Mouse (Mus musculus) layer of hippocampus, adult 9-11 months (tissue): ENCODE results near the gene Myom1.

Experiments
- DNase-seq: peaks from one replicate; pipeline ENCODE4 v3.0.0; 2022

The Myom1 gene

DNA sequence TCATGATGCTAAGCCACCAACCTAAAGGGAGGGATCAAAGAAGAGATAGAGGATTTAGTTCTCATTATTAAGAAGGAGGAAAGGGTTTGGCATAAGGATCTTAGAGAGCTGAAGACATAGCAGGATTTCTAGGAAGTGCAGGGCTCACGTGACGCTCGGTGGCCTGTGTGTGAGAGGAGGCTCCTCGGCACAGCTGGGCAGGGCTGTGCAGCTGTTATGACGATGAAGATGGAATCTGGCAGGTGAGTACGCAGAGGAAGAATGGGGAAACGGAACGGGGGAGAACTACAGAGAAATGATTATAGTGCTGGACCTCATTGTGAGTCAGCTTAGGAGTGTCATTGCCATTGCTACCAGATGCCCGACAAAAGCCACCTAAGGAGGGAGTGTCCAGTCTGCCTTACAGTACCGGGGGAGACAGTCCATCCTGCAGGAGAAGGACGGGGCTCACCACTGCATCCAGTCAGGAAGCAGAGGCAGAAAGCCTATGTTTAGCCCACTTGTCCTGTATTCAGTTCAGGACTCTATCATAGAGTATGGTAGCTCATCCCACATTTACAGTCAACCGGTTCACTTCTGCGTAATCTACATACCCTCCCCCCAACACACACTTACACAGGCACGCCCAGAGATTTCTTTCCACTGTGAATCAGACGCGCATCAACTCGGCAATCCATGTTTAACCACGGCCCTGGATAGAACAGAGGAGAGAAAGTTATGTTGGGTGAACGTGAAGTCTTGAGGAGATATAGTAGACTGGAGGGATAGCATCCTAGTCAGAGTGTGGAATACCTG lies 142.1 kb downstream of the Myom1 start:
- DNase-seq, result no peak

- no peak for DNase-seq
Observed at GRCm38 (mm10) chr17:71145248-71145961, 143.0 kb downstream of the Myom1 start.

DNA sequence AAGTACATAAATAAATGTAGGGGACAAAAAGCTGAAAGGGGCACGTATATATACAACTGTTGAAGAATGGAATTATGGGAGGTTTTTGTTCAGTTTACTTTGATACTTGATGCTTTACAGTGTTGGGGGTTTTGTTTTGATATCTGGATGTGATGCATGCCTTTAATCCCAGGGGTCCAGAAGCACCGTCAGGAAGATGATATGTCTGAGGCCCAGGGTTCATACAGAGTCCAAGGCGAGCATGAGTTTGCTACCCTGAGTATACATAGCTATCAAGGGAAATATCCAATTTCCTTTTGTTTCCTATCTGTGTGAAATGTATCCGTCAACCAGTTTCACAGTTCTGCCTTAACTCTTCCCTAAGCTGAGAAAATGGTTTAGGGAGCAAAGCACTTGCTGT lies 150.9 kb downstream of the Myom1 start:
- DNase-seq, result no peak

DNA sequence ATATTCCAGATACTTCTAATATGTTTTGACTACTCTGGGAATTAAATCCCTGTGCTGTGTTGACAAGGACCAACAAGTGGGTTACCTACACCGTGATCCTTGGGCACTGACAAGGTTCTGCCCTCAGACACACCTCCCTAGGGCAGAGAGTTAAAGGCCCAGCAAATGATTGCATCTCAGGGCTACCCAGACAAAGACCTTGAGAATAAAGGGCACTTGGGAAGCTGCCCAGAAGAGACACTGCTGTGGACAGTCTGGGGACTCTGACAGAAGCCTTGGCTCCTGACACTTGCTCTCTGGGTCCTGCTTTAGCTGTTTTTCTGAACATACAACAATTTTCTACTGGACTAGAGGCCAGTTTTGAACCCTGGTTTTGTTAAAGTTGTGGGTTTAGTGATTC lies 152.8 kb downstream of the Myom1 start:
- no peak for DNase-seq

GRCm38 (mm10) chr17:71159152-71159567 lies 156.7 kb downstream of the Myom1 start:
- DNase-seq, result no peak

GRCm38 (mm10) chr17:71159720-71160119 lies 157.3 kb downstream of the Myom1 start:
- no peak for DNase-seq

DNA sequence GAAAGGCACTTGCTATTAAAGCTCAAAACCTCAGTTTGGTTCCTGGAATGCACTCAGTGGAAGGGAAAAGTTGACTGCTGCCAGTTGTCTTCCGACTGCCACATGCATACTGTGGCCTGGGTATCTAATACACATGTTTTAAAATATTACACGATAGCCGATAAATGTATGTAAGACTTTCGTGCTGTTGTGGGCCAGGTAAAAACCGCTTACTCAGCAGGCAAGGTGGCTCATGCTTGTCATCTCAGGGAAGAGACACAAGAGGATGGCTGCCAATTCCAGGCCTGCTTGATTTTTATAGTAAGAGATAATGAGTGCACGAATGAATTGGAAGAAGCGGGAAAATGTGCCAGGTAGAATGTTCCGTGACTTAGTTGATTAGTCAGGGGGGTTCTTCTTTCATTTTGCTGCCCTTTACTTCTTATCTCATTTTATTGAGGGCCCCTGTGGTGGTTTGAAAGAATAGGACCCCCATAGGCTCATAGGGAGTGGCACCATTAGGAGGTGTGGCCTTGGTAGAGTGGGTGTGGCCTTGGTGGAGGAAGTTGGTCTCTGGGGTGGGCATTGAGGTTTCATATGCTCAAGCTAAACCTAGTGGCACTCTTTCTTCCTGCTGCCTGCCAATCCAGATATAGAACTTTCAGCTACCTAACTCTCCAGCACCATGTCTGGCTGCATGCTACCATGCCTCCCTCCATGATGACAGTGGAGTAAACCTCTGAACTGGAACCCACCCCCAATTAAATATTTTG lies 158.0 kb downstream of the Myom1 start:
- DNase-seq, result no peak

- DNase-seq, result peak; percentile 87
Observed at GRCm38 (mm10) chr17:71164991-71165390, 162.6 kb downstream of the Myom1 start.

GRCm38 (mm10) chr17:71168205-71168815 lies 165.9 kb downstream of the Myom1 start:
- no peak for DNase-seq

DNA sequence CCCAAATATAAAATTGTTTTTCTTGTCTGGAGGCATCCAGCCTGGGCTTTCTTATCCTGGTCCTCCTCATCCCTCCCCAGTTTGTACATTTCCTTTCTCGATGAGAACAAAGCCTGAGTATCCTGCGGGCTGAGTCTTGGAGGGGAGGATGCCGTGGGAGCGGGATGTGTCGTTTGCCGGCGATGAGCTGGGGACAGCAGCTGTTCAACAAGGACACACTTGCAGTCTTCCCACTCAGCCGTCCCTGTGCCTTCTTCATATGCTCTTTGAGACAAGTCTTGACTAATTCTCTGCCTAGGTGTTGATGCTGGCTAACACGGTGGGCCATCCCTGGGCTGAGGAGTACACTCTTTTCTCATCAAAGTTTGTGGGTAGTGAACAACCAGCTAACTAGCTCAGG lies 166.4 kb downstream of the Myom1 start:
- no peak for DNase-seq

GRCm38 (mm10) chr17:71169639-71170038 lies 167.2 kb downstream of the Myom1 start:
- no peak for DNase-seq

GRCm38 (mm10) chr17:71171161-71171560 lies 168.7 kb downstream of the Myom1 start:
- no peak for DNase-seq
